Mouse (Mus musculus) forebrain, embryonic 16.5 days (tissue): ENCODE data around the gene Gm9922. TPM values are rescaled to one million over a fixed set of nuclear protein-coding genes. Genes with fewer than 3 reads are reported as not detected.
A peak's percentile ranks its signal among the peaks of the same experiment; 100 is the strongest.

Experiments used
- ATAC-seq: fragments of 200-750 bp; cut with Nextera tagmentation; 2 replicates; pipeline ENCODE4 v1.8.0; 2017; ENCODE audit warnings: mild to moderate bottlenecking, moderate library complexity
- H3K27ac ChIP-seq: fragments of 300-500 bp; sonication (generic); 2 replicates; pipeline ENCODE4 v1.5.1; 2014; ENCODE audit warnings: low read length, control low read depth
- H3K27me3 ChIP-seq: fragments of 300-500 bp; sonication (generic); replicated peaks from 2 replicates; pipeline ENCODE4 v1.6.1; 2014; ENCODE audit warnings: low read length; ENCODE audit not compliant: control insufficient read depth, insufficient read depth
- H3K36me3 ChIP-seq: fragments of 300-500 bp; sonication (generic); 2 replicates; pipeline ENCODE4 v1.6.1; 2014; ENCODE audit not compliant: control insufficient read depth, insufficient read depth
- H3K4me1 ChIP-seq: fragments of 300-500 bp; sonication (generic); replicated peaks from 2 replicates; pipeline ENCODE4 v1.6.1; 2014; ENCODE audit warnings: low read length; ENCODE audit not compliant: control insufficient read depth, insufficient read depth
- H3K4me2 ChIP-seq: fragments of 300-500 bp; sonication (generic); 2 replicates; pipeline ENCODE4 v1.6.1; 2014; ENCODE audit warnings: mild to moderate bottlenecking, low read length, control low read depth
- H3K4me3 ChIP-seq: fragments of 300-500 bp; sonication (generic); replicated peaks from 2 replicates; pipeline ENCODE4 v1.5.1; 2014; ENCODE audit warnings: mild to moderate bottlenecking, low read length, control low read depth
- H3K9ac ChIP-seq: fragments of 300-500 bp; sonication (generic); replicated peaks from 2 replicates; pipeline ENCODE4 v1.6.1; 2014; ENCODE audit warnings: low read depth, low read length, control low read depth
- H3K9me3 ChIP-seq: fragments of 300-500 bp; sonication (generic); 2 replicates; pipeline ENCODE4 v1.6.1; 2016; ENCODE audit warnings: low read length; ENCODE audit not compliant: control insufficient read depth
- WGBS: fragments of 180-500 bp; shearing (Covaris S2); extraction: QIAGEN DNeasy Blood & Tissue Kit; methylation state at CpG from one replicate; pipeline ENCODE4 v1.1.7; 2014; 5-methylcytosine and 5-hydroxymethylcytosine counted together
- polyA plus RNA-seq: library from polyadenylated mRNA; unstranded; fragments of >200 nt; fragmentation: Nextera tagmentation; extraction: Ambion mirVana; gene quantifications from 2 replicates; pipeline ENCODE4 v1.2.1, GENCODE M21; 2015

The Gm9922 gene
- polyA plus RNA-seq, 1 experiment from 2014 or later: 0.95 TPM

- Histone ChIP-seq H3K4me2 (no peak overlapping the region), H3K27me3 (no peaks in the 10 kb centered on the region), H3K36me3 (no peaks in the 10 kb centered on the region), H3K9ac (no peak overlapping the region), H3K4me3 (no peak overlapping the region), H3K4me1 (no peaks in the 10 kb centered on the region), H3K9me3 (no peaks in the 10 kb centered on the region), H3K27ac (no peak overlapping the region)
- ATAC-seq: no peak
- WGBS: 42% methylated on average over 4 of the region's 4 CpGs
These were observed 25.8 kb upstream of the Gm9922 start for GRCm38 (mm10) chr14:101755425-101755824.

- H3K36me3 ChIP-seq: no peaks in the 10 kb centered on the region
- no peak overlapping the region for H3K4me2 ChIP-seq
- H3K27ac ChIP-seq: no peak overlapping the region
- WGBS: 89% methylated on average over 4 of the region's 4 CpGs
- no peaks in the 10 kb centered on the region for H3K27me3 ChIP-seq
- no peak for ATAC-seq
- H3K9ac ChIP-seq: no peak overlapping the region
- H3K4me3 ChIP-seq: no peak overlapping the region
- no peaks in the 10 kb centered on the region for H3K9me3 ChIP-seq
- no peaks in the 10 kb centered on the region for H3K4me1 ChIP-seq
These were observed 21.3 kb upstream of the Gm9922 start for GRCm38 (mm10) chr14:101750910-101751309.

GRCm38 (mm10) chr14:101748436-101748835, 18.8 kb upstream of the Gm9922 start:
- no peaks in the 10 kb centered on the region for H3K9me3 ChIP-seq
- 87% methylated on average over 7 of the region's 7 CpGs for whole genome bisulfite sequencing
- H3K36me3 ChIP-seq: no peaks in the 10 kb centered on the region
- no peaks in the 10 kb centered on the region for H3K4me1 ChIP-seq
- H3K27me3 ChIP-seq: no peaks in the 10 kb centered on the region
- H3K4me2 ChIP-seq: no peak overlapping the region
- no peak overlapping the region for H3K4me3 ChIP-seq
- no peak overlapping the region for H3K9ac ChIP-seq
- no peak overlapping the region for H3K27ac ChIP-seq
- ATAC-seq: no peak

- H3K4me2 ChIP-seq: no peak overlapping the region
- no peaks in the 10 kb centered on the region for H3K9me3 ChIP-seq
- 93% methylated on average over 11 of the region's 11 CpGs for WGBS
- H3K27me3 ChIP-seq: no peaks in the 10 kb centered on the region
- H3K4me3 ChIP-seq: no peak overlapping the region
- H3K27ac ChIP-seq: no peak overlapping the region
- ATAC-seq: no peak
- H3K9ac ChIP-seq: no peak overlapping the region
- no peaks in the 10 kb centered on the region for H3K4me1 ChIP-seq
- no peaks in the 10 kb centered on the region for H3K36me3 ChIP-seq
These were observed 18.2 kb upstream of the Gm9922 start for GRCm38 (mm10) chr14:101747811-101748210.

GRCm38 (mm10) chr14:101746635-101747034, 17.0 kb upstream of the Gm9922 start:
- Histone ChIP-seq H3K4me1 (no peaks in the 10 kb centered on the region), H3K27ac (no peak overlapping the region), H3K4me3 (no peak overlapping the region), H3K9me3 (no peaks in the 10 kb centered on the region), H3K27me3 (no peaks in the 10 kb centered on the region), H3K36me3 (no peaks in the 10 kb centered on the region), H3K9ac (no peak overlapping the region), H3K4me2 (no peak overlapping the region)
- no peak for ATAC-seq
- WGBS: 91% methylated on average over 3 of the region's 3 CpGs

GRCm38 (mm10) chr14:101737501-101737900, 7.9 kb upstream of the Gm9922 start:
- Histone ChIP-seq H3K9me3 (no peaks in the 10 kb centered on the region), H3K9ac (no peak overlapping the region), H3K4me1 (no peaks in the 10 kb centered on the region), H3K27me3 (0 out of 2 replicates have a peak, but pooled peaks cover 2% of the 10 kb centered on the region), H3K27ac (no peak overlapping the region), H3K4me3 (no peak overlapping the region), H3K4me2 (no peak overlapping the region), H3K36me3 (no peaks in the 10 kb centered on the region)
- ATAC-seq: no peak
- WGBS: 88% methylated on average over 4 of the region's 4 CpGs

- Histone ChIP-seq H3K9me3 (no peaks in the 10 kb centered on the region), H3K36me3 (no peaks in the 10 kb centered on the region), H3K4me3 (no peak overlapping the region), H3K4me1 (peaks cover 9% of the 10 kb centered on the region), H3K4me2 (no peak overlapping the region), H3K27ac (no peak overlapping the region), H3K9ac (no peak overlapping the region), H3K27me3 (peaks cover 20% of the 10 kb centered on the region; the same call in 1 of the 2 replicates)
- no peak for ATAC-seq
- 28% methylated on average over 10 of the region's 10 CpGs for WGBS
These were observed 4.1 kb upstream of the Gm9922 start for GRCm38 (mm10) chr14:101733542-101734303.

GRCm38 (mm10) chr14:101729972-101730692, 518 bp upstream of the Gm9922 start:
- peak; percentile 69 for ATAC-seq
- H3K27me3 ChIP-seq: peaks cover 20% of the 10 kb centered on the region; the same call in 1 of the 2 replicates
- H3K9ac ChIP-seq: peak overlapping the region; percentile 74
- no peaks in the 10 kb centered on the region for H3K36me3 ChIP-seq
- H3K27ac ChIP-seq: no peak overlapping the region
- no peaks in the 10 kb centered on the region for H3K9me3 ChIP-seq
- H3K4me1 ChIP-seq: peaks cover 9% of the 10 kb centered on the region
- WGBS: under 1% methylated on average over 28 of the region's 28 CpGs
- peak overlapping the region; percentile 100 for H3K4me2 ChIP-seq
- peak overlapping the region; percentile 76 for H3K4me3 ChIP-seq

GRCm38 (mm10) chr14:101714414-101714813, 15.2 kb downstream of the Gm9922 start:
- H3K36me3 ChIP-seq: no peaks in the 10 kb centered on the region
- H3K27ac ChIP-seq: no peak overlapping the region
- no peaks in the 10 kb centered on the region for H3K9me3 ChIP-seq
- no peaks in the 10 kb centered on the region for H3K27me3 ChIP-seq
- H3K9ac ChIP-seq: no peak overlapping the region
- WGBS: 55% methylated on average over 2 of the region's 2 CpGs
- no peak overlapping the region for H3K4me2 ChIP-seq
- no peak overlapping the region for H3K4me3 ChIP-seq
- ATAC-seq: no peak
- H3K4me1 ChIP-seq: no peaks in the 10 kb centered on the region
